Mouse (Mus musculus) E14TG2a.4 (cell line): ENCODE results near the gene Rundc3a.

Source experiments
- CTCF ChIP-seq: conservative IDR thresholded peaks from 2 replicates; pipeline ENCODE4 v1.5.1; 2014; ENCODE audit warnings: low read length
- NANOG ChIP-seq: IDR thresholded peaks from 2 replicates; pipeline ENCODE4 v1.6.1; 2014; ENCODE audit warnings: borderline replicate concordance, low read length, mixed read lengths

- TF ChIP-seq CTCF, result no peak
- TF ChIP-seq NANOG, result no peak
These were observed 47.1 kb downstream of the Rundc3a start for GRCm38 (mm10) chr11:102440255-102440654.
